Mouse (Mus musculus): ENCODE measurements at regions not wholly inside any gene's neighbourhood (a gene's known extent, or its start where the extent isn't known, plus 50 kb on each side); places are given as distances from the start of the nearest gene placed in this dataset.
A peak's percentile ranks its signal among the peaks of the same experiment; 100 is the strongest.
"Not testable (repeated sequence)": the region's sequence is repeated elsewhere in the genome, so short reads cannot be mapped to it uniquely, and the experiment has no call there.

DNA sequence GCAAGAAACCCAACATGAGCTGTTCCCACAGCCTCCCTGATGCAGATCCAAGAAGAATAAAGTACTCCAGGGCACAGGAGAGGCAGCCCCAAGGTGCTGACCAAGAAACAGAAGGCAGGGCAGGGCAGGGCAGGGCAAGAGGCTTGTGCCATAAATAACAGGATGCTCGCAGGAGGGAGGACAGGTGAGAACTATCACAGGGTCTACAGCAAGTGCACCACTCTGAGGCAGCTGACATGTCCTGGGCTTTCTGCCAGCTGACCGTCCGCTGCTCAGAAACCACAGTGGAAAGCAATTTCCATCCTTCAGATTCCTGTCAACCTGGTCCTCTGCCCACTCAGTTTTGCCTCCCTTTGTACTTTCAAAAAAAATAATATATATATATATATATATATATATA lies 77.0 kb upstream of the Xcl1 start:
- Histone ChIP-seq H3K9me3 (ENCODE audit: control insufficient read depth, low read depth, low read length) (no peaks in the 10 kb centered on the region), H3K9ac (replicated peaks; ENCODE audit: low read depth, low read length) (no peak overlapping the region), H3K4me1 (ENCODE audit: control insufficient read depth, insufficient read depth, low read length) (peaks cover 3% of the 10 kb centered on the region; the same call in 1 of the 2 replicates), H3K36me3 (ENCODE audit: control insufficient read depth, insufficient read depth, low read length) (no peaks in the 10 kb centered on the region), H3K27ac (ENCODE audit: low read length) (no peak overlapping the region), H3K27me3 (ENCODE audit: control insufficient read depth, insufficient read depth, low read length) (no peaks in the 10 kb centered on the region), H3K4me2 (replicated peaks; ENCODE audit: low read depth, low read length) (no peak overlapping the region), H3K4me3 (ENCODE audit: low read depth, low read length) (no peak overlapping the region)
- 23% methylated on average over 3 of the region's 3 CpGs for WGBS
- 0 out of 2 replicates have a peak, but pooled peaks have one; percentile 46 for ATAC-seq (ENCODE audit: insufficient number of reproducible peaks, insufficient read depth, low FRiP score, low read depth)

- Histone ChIP-seq H3K9ac (replicated peaks; ENCODE audit: low read depth, low read length) (no peak overlapping the region), H3K36me3 (ENCODE audit: control insufficient read depth, insufficient read depth, low read length) (no peaks in the 10 kb centered on the region), H3K27ac (ENCODE audit: low read length) (peak overlapping the region; percentile 12; the same call in 1 of the 2 replicates), H3K27me3 (ENCODE audit: control insufficient read depth, insufficient read depth, low read length) (no peaks in the 10 kb centered on the region), H3K4me1 (ENCODE audit: control insufficient read depth, insufficient read depth, low read length) (0 out of 2 replicates have a peak, but pooled peaks cover 4% of the 10 kb centered on the region), H3K9me3 (ENCODE audit: control insufficient read depth, low read depth, low read length) (no peaks in the 10 kb centered on the region), H3K4me2 (replicated peaks; ENCODE audit: low read depth, low read length) (no peak overlapping the region), H3K4me3 (ENCODE audit: low read depth, low read length) (no peak overlapping the region)
- peak; percentile 61; the same call in 1 of the 2 replicates for ATAC-seq (ENCODE audit: insufficient number of reproducible peaks, insufficient read depth, low FRiP score, low read depth)
- WGBS: 48% methylated on average over 10 of the region's 10 CpGs
Measured at GRCm38 (mm10) chr1:164999515-164999914, 64.2 kb upstream of the Xcl1 start.

DNA sequence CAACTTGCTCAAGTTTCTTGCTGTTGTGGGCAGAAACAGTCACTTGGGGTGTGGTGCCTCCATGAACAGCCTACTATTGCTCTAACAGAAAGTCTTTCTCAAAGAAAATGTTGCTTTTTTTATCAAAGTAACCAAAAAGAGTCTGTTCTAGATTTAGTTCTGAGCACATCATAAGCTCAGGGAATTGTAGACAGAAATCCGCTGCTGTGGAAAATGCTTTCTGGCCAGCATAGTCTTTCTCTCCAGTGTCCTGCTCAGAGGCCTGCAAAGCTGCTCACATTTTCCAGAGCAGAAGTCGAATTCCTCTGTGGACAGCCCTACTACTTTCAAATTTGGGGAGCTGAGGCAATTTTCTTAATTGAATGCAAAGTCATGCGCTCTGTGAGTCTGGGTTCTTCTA lies 63.3 kb upstream of the Xcl1 start:
- H3K27ac ChIP-seq (ENCODE audit: low read length): peak overlapping the region; percentile 12; the same call in 1 of the 2 replicates
- 86% methylated on average over 3 of the region's 3 CpGs for WGBS

GRCm38 (mm10) chr1:164997660-164998059 lies 62.3 kb upstream of the Xcl1 start:
- no peaks in the 10 kb centered on the region for H3K36me3 ChIP-seq (ENCODE audit: control insufficient read depth, insufficient read depth, low read length)
- no peak overlapping the region for H3K4me3 ChIP-seq (ENCODE audit: low read depth, low read length)
- no peak for ATAC-seq (ENCODE audit: insufficient number of reproducible peaks, insufficient read depth, low FRiP score, low read depth)
- H3K27me3 ChIP-seq (ENCODE audit: control insufficient read depth, insufficient read depth, low read length): no peaks in the 10 kb centered on the region
- H3K4me1 ChIP-seq (ENCODE audit: control insufficient read depth, insufficient read depth, low read length): peaks cover 9% of the 10 kb centered on the region; the same call in 1 of the 2 replicates
- no peak overlapping the region for H3K9ac ChIP-seq (replicated peaks; ENCODE audit: low read depth, low read length)
- 38% methylated on average over 5 of the region's 5 CpGs for WGBS
- no peaks in the 10 kb centered on the region for H3K9me3 ChIP-seq (ENCODE audit: control insufficient read depth, low read depth, low read length)
- no peak overlapping the region for H3K4me2 ChIP-seq (replicated peaks; ENCODE audit: low read depth, low read length)
- H3K27ac ChIP-seq (ENCODE audit: low read length): no peak overlapping the region

More for the DNA sequence above, 63.3 kb upstream of the Xcl1 start:
- H3K4me3 ChIP-seq (ENCODE audit: low read depth, low read length): no peak overlapping the region
- no peak overlapping the region for H3K4me2 ChIP-seq (replicated peaks; ENCODE audit: low read depth, low read length)
- no peaks in the 10 kb centered on the region for H3K9me3 ChIP-seq (ENCODE audit: control insufficient read depth, low read depth, low read length)
- H3K36me3 ChIP-seq (ENCODE audit: control insufficient read depth, insufficient read depth, low read length): no peaks in the 10 kb centered on the region
- no peak overlapping the region for H3K9ac ChIP-seq (replicated peaks; ENCODE audit: low read depth, low read length)
- peaks cover 9% of the 10 kb centered on the region; the same call in 1 of the 2 replicates for H3K4me1 ChIP-seq (ENCODE audit: control insufficient read depth, insufficient read depth, low read length)
- no peaks in the 10 kb centered on the region for H3K27me3 ChIP-seq (ENCODE audit: control insufficient read depth, insufficient read depth, low read length)
- ATAC-seq (ENCODE audit: insufficient number of reproducible peaks, insufficient read depth, low FRiP score, low read depth): no peak

DNA sequence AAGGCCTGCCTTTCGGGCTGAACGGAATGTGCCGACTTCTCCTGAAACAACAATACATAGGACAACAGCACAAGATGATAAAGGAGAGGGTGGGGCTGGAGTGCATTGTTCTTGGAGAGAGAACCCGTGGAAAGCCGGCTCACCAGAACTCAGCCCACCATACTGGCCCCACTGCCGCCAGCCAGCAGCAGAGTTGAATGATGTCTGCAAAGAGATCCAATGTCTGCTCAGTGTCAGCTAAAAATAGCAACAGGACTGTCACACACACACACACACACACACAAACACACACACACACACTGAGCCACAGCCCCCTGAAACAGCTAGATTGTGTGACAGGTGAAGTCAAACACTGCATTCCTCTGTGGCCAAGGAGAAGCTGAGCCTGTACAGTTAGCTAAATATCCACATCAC lies 58.9 kb upstream of the Xcl1 start:
- Histone ChIP-seq H3K4me3 (ENCODE audit: low read depth, low read length) (no peak overlapping the region), H3K27ac (ENCODE audit: low read length) (0 out of 2 replicates have a peak overlapping the region, but pooled peaks have one; percentile 6), H3K9me3 (ENCODE audit: control insufficient read depth, low read depth, low read length) (no peaks in the 10 kb centered on the region), H3K36me3 (ENCODE audit: control insufficient read depth, insufficient read depth, low read length) (no peaks in the 10 kb centered on the region), H3K9ac (replicated peaks; ENCODE audit: low read depth, low read length) (no peak overlapping the region), H3K27me3 (ENCODE audit: control insufficient read depth, insufficient read depth, low read length) (no peaks in the 10 kb centered on the region), H3K4me1 (ENCODE audit: control insufficient read depth, insufficient read depth, low read length) (peaks cover 5% of the 10 kb centered on the region; the same call in 1 of the 2 replicates), H3K4me2 (replicated peaks; ENCODE audit: low read depth, low read length) (no peak overlapping the region)
- peak; percentile 72 for ATAC-seq (ENCODE audit: insufficient number of reproducible peaks, insufficient read depth, low FRiP score, low read depth)
- WGBS: 16% methylated on average over 6 of the region's 6 CpGs

GRCm38 (mm10) chr1:164993175-164993875 lies 58.0 kb upstream of the Xcl1 start:
- not testable (repeated sequence) for H3K4me2 ChIP-seq (replicated peaks; ENCODE audit: low read depth, low read length); H3K9ac ChIP-seq (replicated peaks; ENCODE audit: low read depth, low read length); H3K36me3 ChIP-seq (ENCODE audit: control insufficient read depth, insufficient read depth, low read length); H3K4me3 ChIP-seq (ENCODE audit: low read depth, low read length); H3K4me1 ChIP-seq (ENCODE audit: control insufficient read depth, insufficient read depth, low read length); ATAC-seq (ENCODE audit: insufficient number of reproducible peaks, insufficient read depth, low FRiP score, low read depth); H3K9me3 ChIP-seq (ENCODE audit: control insufficient read depth, low read depth, low read length); H3K27me3 ChIP-seq (ENCODE audit: control insufficient read depth, insufficient read depth, low read length); H3K27ac ChIP-seq (ENCODE audit: low read length)

DNA sequence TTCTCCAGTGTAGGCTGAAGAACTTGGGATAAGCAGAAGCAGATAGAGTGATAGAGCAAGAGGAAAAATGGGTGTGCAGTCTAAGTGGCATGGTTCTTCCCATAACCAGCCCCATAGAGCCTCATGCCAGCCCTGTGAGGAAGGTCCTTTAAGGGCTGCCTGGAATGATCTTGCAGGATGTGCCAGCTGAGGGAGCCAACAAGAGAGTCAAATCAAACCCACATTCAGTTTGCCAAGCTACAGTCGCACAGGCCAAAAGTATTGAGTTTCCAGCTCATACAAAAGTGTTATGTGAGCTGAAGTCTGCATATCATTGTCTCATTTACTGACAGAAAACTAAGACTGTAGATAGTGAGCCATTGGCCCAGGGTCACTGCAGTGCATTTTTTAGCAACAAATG lies 53.7 kb upstream of the Xcl1 start:
- Histone ChIP-seq H3K4me3 (ENCODE audit: low read depth, low read length) (no peak overlapping the region), H3K4me1 (ENCODE audit: control insufficient read depth, insufficient read depth, low read length) (peaks cover 4% of the 10 kb centered on the region; the same call in 1 of the 2 replicates), H3K4me2 (replicated peaks; ENCODE audit: low read depth, low read length) (no peak overlapping the region), H3K27me3 (ENCODE audit: control insufficient read depth, insufficient read depth, low read length) (no peaks in the 10 kb centered on the region), H3K9me3 (ENCODE audit: control insufficient read depth, low read depth, low read length) (no peaks in the 10 kb centered on the region), H3K36me3 (ENCODE audit: control insufficient read depth, insufficient read depth, low read length) (no peaks in the 10 kb centered on the region), H3K9ac (replicated peaks; ENCODE audit: low read depth, low read length) (no peak overlapping the region), H3K27ac (ENCODE audit: low read length) (no peak overlapping the region)
- ATAC-seq (ENCODE audit: insufficient number of reproducible peaks, insufficient read depth, low FRiP score, low read depth): no peak
- 90% methylated on average over 1 of the region's 1 CpGs for WGBS

DNA sequence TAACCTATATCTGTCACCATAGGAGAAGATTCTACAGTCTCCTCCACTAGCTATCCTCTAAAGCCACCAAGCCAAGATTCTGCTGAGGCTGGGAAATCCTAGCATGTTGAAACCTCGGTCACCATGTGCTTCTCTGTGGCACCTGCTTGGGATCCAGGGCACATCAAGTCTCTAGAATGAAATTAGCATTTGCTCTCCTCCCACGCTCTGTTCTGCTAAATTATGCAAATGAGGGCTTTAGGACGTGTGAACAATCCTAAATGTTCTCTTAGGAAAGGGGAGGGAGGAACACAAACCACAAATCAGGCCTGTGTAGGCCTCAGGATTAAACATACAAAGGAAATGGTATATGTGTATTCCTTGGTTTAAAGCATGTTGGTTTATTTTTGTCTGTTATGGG lies 52.9 kb upstream of the Xcl1 start:
- WGBS: 75% methylated on average over 3 of the region's 3 CpGs
- Histone ChIP-seq H3K27me3 (ENCODE audit: control insufficient read depth, insufficient read depth, low read length) (no peaks in the 10 kb centered on the region), H3K27ac (ENCODE audit: low read length) (no peak overlapping the region), H3K9me3 (ENCODE audit: control insufficient read depth, low read depth, low read length) (no peaks in the 10 kb centered on the region), H3K4me2 (replicated peaks; ENCODE audit: low read depth, low read length) (no peak overlapping the region), H3K4me3 (ENCODE audit: low read depth, low read length) (no peak overlapping the region), H3K4me1 (ENCODE audit: control insufficient read depth, insufficient read depth, low read length) (no peaks in the 10 kb centered on the region), H3K36me3 (ENCODE audit: control insufficient read depth, insufficient read depth, low read length) (no peaks in the 10 kb centered on the region), H3K9ac (replicated peaks; ENCODE audit: low read depth, low read length) (no peak overlapping the region)
- no peak for ATAC-seq (ENCODE audit: insufficient number of reproducible peaks, insufficient read depth, low FRiP score, low read depth)

DNA sequence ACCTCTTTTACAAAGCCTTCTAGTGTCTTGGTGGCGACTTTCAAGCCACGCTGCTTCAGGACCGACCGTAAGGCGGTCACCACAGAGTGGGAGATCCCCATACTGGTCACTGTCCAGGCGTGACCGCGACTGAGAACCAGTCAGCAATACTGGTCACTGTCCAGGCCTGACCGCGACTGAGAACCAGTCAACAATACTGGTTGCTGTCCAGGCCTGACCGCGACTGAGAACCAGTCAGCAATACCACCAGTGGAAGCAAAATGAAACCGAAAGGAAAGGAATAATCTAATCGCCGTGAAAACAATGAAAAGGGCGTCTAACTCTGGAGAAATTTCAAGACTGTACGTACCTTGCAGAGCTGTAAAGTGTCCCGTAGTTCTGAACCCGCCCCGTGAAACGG lies 50.2 kb upstream of the Xcl1 start:
- WGBS: 97% methylated on average over 21 of the region's 21 CpGs
- not testable (repeated sequence) for H3K9me3 ChIP-seq (ENCODE audit: control insufficient read depth, low read depth, low read length); H3K36me3 ChIP-seq (ENCODE audit: control insufficient read depth, insufficient read depth, low read length); H3K4me2 ChIP-seq (replicated peaks; ENCODE audit: low read depth, low read length); H3K9ac ChIP-seq (replicated peaks; ENCODE audit: low read depth, low read length); H3K4me1 ChIP-seq (ENCODE audit: control insufficient read depth, insufficient read depth, low read length); H3K27ac ChIP-seq (ENCODE audit: low read length); H3K4me3 ChIP-seq (ENCODE audit: low read depth, low read length); H3K27me3 ChIP-seq (ENCODE audit: control insufficient read depth, insufficient read depth, low read length); ATAC-seq (ENCODE audit: insufficient number of reproducible peaks, insufficient read depth, low FRiP score, low read depth)

Data from stomach, embryonic 14.5 days (tissue).